Mouse (Mus musculus) MEL (cell line): ENCODE results near the gene Herc4. TPM values are rescaled to one million over a fixed set of nuclear protein-coding genes. Genes with fewer than 3 reads are reported as not detected.
A peak's percentile ranks its signal among the peaks of the same experiment; 100 is the strongest.

Experiments used
- DNase-seq: peaks from one replicate; pipeline ENCODE4 v3.0.0; 2011; ENCODE audit warnings: low read depth, low spot score
- H3K27ac ChIP-seq: 2 replicates; pipeline ENCODE4 v1.5.1; 2012; ENCODE audit warnings: low read depth, mild to moderate bottlenecking, control low read depth, low read length, moderate library complexity; ENCODE audit not compliant: control insufficient read depth
- H3K27me3 ChIP-seq, 2 experiments: fragments of 150-350 bp in 1 of 2; sonication (generic) in 1 of 2; 2 replicates each; pipeline ENCODE4 v1.6.1; 2012; ENCODE audit warnings: low read length in 2 of 2, mild to moderate bottlenecking in 2 of 2, improper control_type of control experiment in 1 of 2, moderate library complexity in 1 of 2; ENCODE audit not compliant: insufficient read depth in 2 of 2, control insufficient read depth in 1 of 2
- H3K36me3 ChIP-seq, 2 experiments: 2 replicates each; pipeline ENCODE4 v1.6.1; 2012 to 2014; ENCODE audit warnings: low read length in 2 of 2, improper control_type of control experiment in 1 of 2, inconsistent platforms in 1 of 2, mild to moderate bottlenecking in 1 of 2; ENCODE audit not compliant: insufficient read depth in 2 of 2, control insufficient read depth in 1 of 2
- H3K4me1 ChIP-seq, 2 experiments: fragments of 150-350 bp in 1 of 2; sonication (generic) in 1 of 2; 2 replicates each; pipeline ENCODE4 v1.6.1; 2012; ENCODE audit warnings: low read length in 2 of 2, improper control_type of control experiment in 1 of 2, mild to moderate bottlenecking in 1 of 2; ENCODE audit not compliant: insufficient read depth in 2 of 2, control insufficient read depth in 1 of 2
- H3K4me3 ChIP-seq, 2 experiments: fragments of 150-350 bp in 1 of 2; sonication (generic) in 1 of 2; 2 replicates each; pipeline ENCODE4 v1.5.1; 2012; ENCODE audit warnings: low read depth in 2 of 2, low read length in 2 of 2, mild to moderate bottlenecking in 2 of 2, moderate library complexity in 2 of 2, control low read depth in 1 of 2, improper control_type of control experiment in 1 of 2; ENCODE audit not compliant: control insufficient read depth in 1 of 2, insufficient read depth in 1 of 2
- H3K79me2 ChIP-seq: 2 replicates; pipeline ENCODE4 v1.6.1; 2012; ENCODE audit warnings: mild to moderate bottlenecking, low read length, moderate library complexity; ENCODE audit not compliant: control insufficient read depth, poor library complexity, insufficient read depth
- H3K9ac ChIP-seq: 2 replicates; pipeline ENCODE4 v1.6.1; 2012; ENCODE audit warnings: low read depth, mild to moderate bottlenecking, control low read depth, low read length, moderate library complexity; ENCODE audit not compliant: control insufficient read depth, poor library complexity, severe bottlenecking
- H3K9me3 ChIP-seq: fragments of 150-350 bp; sonication (generic); replicated peaks from 2 replicates; pipeline ENCODE4 v1.6.1; 2012; ENCODE audit warnings: mild to moderate bottlenecking, low read length, improper control_type of control experiment, moderate library complexity; ENCODE audit not compliant: insufficient read depth
- GATA1 ChIP-seq: IDR thresholded peaks from 2 replicates; pipeline ENCODE4 v1.6.1; 2011; ENCODE audit warnings: low read depth, low read length, improper control_type of control experiment
- MAX ChIP-seq: IDR thresholded peaks from 2 replicates; pipeline ENCODE4 v1.6.1; 2011; ENCODE audit warnings: low read length, improper control_type of control experiment
- MXI1 ChIP-seq: IDR thresholded peaks from 2 replicates; pipeline ENCODE4 v1.6.1; 2011; ENCODE audit warnings: mild to moderate bottlenecking, low read depth, low read length, improper control_type of control experiment
- MYC ChIP-seq: IDR thresholded peaks from 2 replicates; pipeline ENCODE4 v1.6.1; 2011; ENCODE audit warnings: low read depth, mild to moderate bottlenecking, low read length, improper control_type of control experiment, moderate library complexity
- NELFE ChIP-seq: IDR thresholded peaks from 2 replicates; pipeline ENCODE4 v1.6.1; 2011; ENCODE audit warnings: low read depth, low read length, improper control_type of control experiment
- NRF1 ChIP-seq: IDR thresholded peaks from 2 replicates; pipeline ENCODE4 v1.6.1; 2014; ENCODE audit warnings: low read depth, mild to moderate bottlenecking, inconsistent platforms, low read length, improper control_type of control experiment, moderate library complexity; ENCODE audit not compliant: poor library complexity, insufficient read depth, severe bottlenecking
- POLR2A ChIP-seq, 2 experiments: IDR thresholded peaks; 2 replicates each; pipeline ENCODE4 v1.6.1; 2011 to 2012; ENCODE audit warnings: low read length in 2 of 2, mild to moderate bottlenecking in 2 of 2, control low read depth in 1 of 2, improper control_type of control experiment in 1 of 2, low read depth in 1 of 2, moderate library complexity in 1 of 2; ENCODE audit not compliant: control insufficient read depth in 1 of 2, insufficient read depth in 1 of 2, poor library complexity in 1 of 2
- POLR2AphosphoS2 ChIP-seq: IDR thresholded peaks from 2 replicates; pipeline ENCODE4 v1.6.1; 2011; ENCODE audit warnings: low read length, improper control_type of control experiment
- SIN3A ChIP-seq: IDR thresholded peaks from 2 replicates; pipeline ENCODE4 v1.6.1; 2012; ENCODE audit warnings: low read length, improper control_type of control experiment, inconsistent platforms
- TAL1 ChIP-seq: IDR thresholded peaks from 2 replicates; pipeline ENCODE4 v1.6.1; 2012; ENCODE audit warnings: mild to moderate bottlenecking, inconsistent platforms, low read length, moderate library complexity, mixed read lengths
- USF1 ChIP-seq: IDR thresholded peaks from 2 replicates; pipeline ENCODE4 v1.6.1; 2014; ENCODE audit warnings: low read depth, mild to moderate bottlenecking, inconsistent platforms, low read length, improper control_type of control experiment, moderate library complexity
- USF2 ChIP-seq, 2 experiments: IDR thresholded peaks; 2 replicates each; pipeline ENCODE4 v1.6.1; 2011 to 2012; ENCODE audit warnings: improper control_type of control experiment in 2 of 2, low read length in 2 of 2, borderline replicate concordance in 1 of 2, inconsistent platforms in 1 of 2, low read depth in 1 of 2, mild to moderate bottlenecking in 1 of 2; ENCODE audit not compliant: insufficient read depth in 1 of 2
- polyA plus RNA-seq, 2 experiments: library from polyadenylated mRNA; stranded (reverse) in 1 of 2; unstranded in 1 of 2; fragments of >175 nt in 1 of 2; fragments of >200 nt in 1 of 2; gene quantifications; 2 replicates each; pipeline versions ENCODE4 v1.2.1 to v1.2.4; 2012; ENCODE audit warnings: low replicate concordance in 2 of 2, low read depth in 1 of 2; ENCODE audit not compliant: insufficient read length in 2 of 2, insufficient read depth in 1 of 2, missing spikeins in 1 of 2
- total RNA-seq: library from RNA; depleted of rRNA; stranded (reverse); fragments of 300-350 nt; gene quantifications from 2 replicates; pipeline ENCODE4 v1.2.3, GENCODE M21; 2012

Herc4 gene
- total and polyA plus RNA-seq, 3 experiments: 37.1 to 140 (median 57.1) TPM

DNA sequence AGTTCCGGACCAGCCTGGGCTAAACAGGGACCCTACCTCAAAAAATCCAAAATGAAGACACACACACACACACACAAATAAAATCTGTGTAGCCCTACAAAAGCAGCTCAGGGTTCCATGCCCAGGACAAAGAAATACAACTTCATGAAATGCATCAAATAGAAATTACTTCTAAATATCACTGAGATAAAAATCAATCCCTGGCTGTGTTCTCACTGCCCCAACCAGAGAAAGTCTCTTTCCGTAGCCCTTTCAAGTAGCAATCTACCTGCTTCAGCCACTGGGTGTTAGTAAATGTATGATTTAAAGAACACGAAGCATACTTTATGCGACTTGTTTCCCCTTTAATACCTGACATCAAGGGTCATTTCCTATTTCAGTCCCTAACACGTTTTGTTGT is 93.7 kb downstream of the Herc4 start:
- Histone ChIP-seq H3K36me3 (peaks cover 0 to 10% of the 10 kb centered on the region in 2 experiments; a peak in 2 of 4 replicates), H3K9ac (peak overlapping the region; percentile 93), H3K4me3 (peak overlapping the region; percentile 98 to 99), H3K79me2 (peaks cover 21% of the 10 kb centered on the region), H3K27me3 (no peaks in the 10 kb centered on the region), H3K4me1 (peaks cover 3 to 12% of the 10 kb centered on the region in 2 experiments; a peak in 3 of 4 replicates), H3K9me3 (no peaks in the 10 kb centered on the region), H3K27ac (no peak overlapping the region)
- TF ChIP-seq GATA1 (no peak), MYC (no peak), MXI1 (no peak), NELFE (no peak), NRF1 (no peak)
- DNase-seq: no peak

DNA sequence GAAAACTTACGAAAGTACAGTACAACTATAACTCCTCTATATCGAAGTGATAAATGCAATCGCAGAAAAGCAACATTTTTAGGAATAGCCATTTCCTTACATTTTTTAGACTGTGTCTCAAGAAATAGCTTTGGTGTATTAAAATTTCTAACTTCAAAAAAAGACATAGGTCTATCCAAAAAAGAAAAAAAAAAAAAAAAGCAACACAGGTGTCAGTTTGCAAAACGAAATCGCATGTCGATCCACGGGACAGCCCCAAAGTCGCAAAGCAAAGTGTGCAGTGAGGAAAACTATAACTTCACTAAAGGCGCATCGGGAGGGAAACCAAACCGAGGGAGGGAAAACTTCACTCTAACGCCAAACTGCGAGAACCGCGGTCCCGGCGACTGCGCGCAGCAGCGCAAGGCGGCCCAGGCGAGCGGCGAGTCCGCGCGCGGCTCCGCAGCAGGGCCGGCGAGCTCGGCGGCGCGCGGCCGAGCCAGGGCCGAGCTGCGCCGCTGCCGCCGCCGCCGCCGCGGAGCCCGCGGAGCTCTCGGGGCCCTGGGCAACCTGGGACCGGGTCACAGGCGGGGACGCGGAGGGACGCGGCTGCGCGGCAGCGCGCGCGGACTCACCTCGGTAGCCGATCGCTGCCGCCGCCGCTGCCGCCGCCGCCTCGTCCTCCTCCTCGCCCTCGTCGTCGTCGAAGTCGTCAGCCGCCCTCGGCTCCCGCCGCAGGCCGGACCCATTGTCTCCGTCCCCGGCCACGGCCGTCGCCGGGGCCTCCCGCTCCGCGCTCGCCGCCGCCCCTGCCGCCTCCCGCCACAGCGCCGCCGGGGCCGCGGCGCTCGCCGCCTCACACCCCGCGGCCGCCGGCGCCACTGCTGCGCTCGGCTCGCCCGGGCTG is 94.6 kb downstream of the Herc4 start:
- no peaks in the 10 kb centered on the region for H3K9me3 ChIP-seq
- TF ChIP-seq POLR2A (IDR thresholded peaks at IDR 0.05; ENCODE audit: control insufficient read depth in 1 of 2, insufficient read depth in 1 of 2, low read depth in 1 of 2, low read length in 2 of 2, poor library complexity in 1 of 2): peak in 1 of 2 experiments; percentile 17; a peak in 1 of 4 replicates
- peak; percentile 28; the same call in 1 of the 2 replicates for TF ChIP-seq USF1
- peak; percentile 7; the same call in 1 of the 2 replicates for TF ChIP-seq NRF1
- peak; percentile 4; the same call in 1 of the 2 replicates for TF ChIP-seq POLR2AphosphoS2
- no peak; the same call in 1 of the 2 replicates for TF ChIP-seq SIN3A
- TF ChIP-seq TAL1: no peak
- no peak for TF ChIP-seq MYC
- no peak for TF ChIP-seq USF2 (IDR thresholded peaks at IDR 0.05; ENCODE audit: borderline replicate concordance in 1 of 2, insufficient read depth in 1 of 2, low read depth in 1 of 2, low read length in 2 of 2)
- TF ChIP-seq MAX: peak; percentile 36; the same call in 1 of the 2 replicates

More for the DNA sequence above, 94.6 kb downstream of the Herc4 start:
- peaks cover 0 to 10% of the 10 kb centered on the region in 2 experiments; a peak in 2 of 4 replicates for H3K36me3 ChIP-seq
- H3K79me2 ChIP-seq: peaks cover 21% of the 10 kb centered on the region
- H3K27ac ChIP-seq: peak overlapping the region; percentile 58
- peak; percentile 61 for DNase-seq
- H3K4me1 ChIP-seq: peaks cover 3 to 12% of the 10 kb centered on the region in 2 experiments; a peak in 3 of 4 replicates
- H3K4me3 ChIP-seq: peak overlapping the region; percentile 98 to 99
- no peaks in the 10 kb centered on the region for H3K27me3 ChIP-seq
- peak overlapping the region; percentile 93 for H3K9ac ChIP-seq
